Mouse (Mus musculus) c-Kit-positive CD71-negative TER-119-negative erythroid progenitor cells, embryonic 14.5 days (primary cell): ENCODE results near the gene Syngr2.
"Not testable (repeated sequence)": the region's sequence is repeated elsewhere in the genome, so short reads cannot be mapped to it uniquely, and the experiment has no call there.

Experiments used
- DNase-seq: peaks from one replicate; pipeline ENCODE4 v3.0.0-alpha.2; 2013; ENCODE audit warnings: low read depth

Gene Syngr2

GRCm38 (mm10) chr11:117833509-117833908, 24.0 kb downstream of the Syngr2 start:
- DNase-seq = not testable (repeated sequence)

- no peak for DNase-seq
Measured at GRCm38 (mm10) chr11:117834086-117834485, 24.6 kb downstream of the Syngr2 start.

- no peak for DNase-seq
Measured at GRCm38 (mm10) chr11:117836306-117836705, 26.8 kb downstream of the Syngr2 start.

GRCm38 (mm10) chr11:117838572-117838971, 29.1 kb downstream of the Syngr2 start:
- DNase-seq = no peak

- no peak for DNase-seq
Measured at GRCm38 (mm10) chr11:117839021-117839420, 29.6 kb downstream of the Syngr2 start.

GRCm38 (mm10) chr11:117840910-117841309, 31.4 kb downstream of the Syngr2 start:
- DNase-seq = no peak

GRCm38 (mm10) chr11:117843434-117843833, 34.0 kb downstream of the Syngr2 start:
- DNase-seq = no peak

GRCm38 (mm10) chr11:117844997-117845396, 35.5 kb downstream of the Syngr2 start:
- no peak for DNase-seq

GRCm38 (mm10) chr11:117845651-117846050, 36.2 kb downstream of the Syngr2 start:
- DNase-seq = no peak

- no peak for DNase-seq
Measured at GRCm38 (mm10) chr11:117846640-117847039, 37.2 kb downstream of the Syngr2 start.

- DNase-seq = no peak
Measured at GRCm38 (mm10) chr11:117847593-117848215, 38.2 kb downstream of the Syngr2 start.

GRCm38 (mm10) chr11:117848271-117848984, 39.0 kb downstream of the Syngr2 start:
- DNase-seq = no peak

- DNase-seq = peak; percentile 94
Measured at GRCm38 (mm10) chr11:117848985-117849671, 39.7 kb downstream of the Syngr2 start, which contains the start of gene Birc5. Gene Birc5 (plus strand): TSS chr11:117849251.

- no peak for DNase-seq
Measured at GRCm38 (mm10) chr11:117852875-117853274, 43.4 kb downstream of the Syngr2 start.

GRCm38 (mm10) chr11:117854241-117854640, 44.8 kb downstream of the Syngr2 start:
- no peak for DNase-seq

GRCm38 (mm10) chr11:117855360-117855759, 45.9 kb downstream of the Syngr2 start:
- DNase-seq = no peak

- DNase-seq = no peak
Measured at GRCm38 (mm10) chr11:117855975-117856374, 46.5 kb downstream of the Syngr2 start.

GRCm38 (mm10) chr11:117857462-117857861, 48.0 kb downstream of the Syngr2 start:
- DNase-seq = no peak

- no peak for DNase-seq
Measured at GRCm38 (mm10) chr11:117858392-117858791, 48.9 kb downstream of the Syngr2 start.

- no peak for DNase-seq
Measured at GRCm38 (mm10) chr11:117860601-117861000, 51.1 kb downstream of the Syngr2 start, which contains the start of gene Tmem235. Gene Tmem235 (plus strand): TSS chr11:117860752.

GRCm38 (mm10) chr11:117863174-117863856, 53.8 kb downstream of the Syngr2 start:
- DNase-seq = no peak
